Mouse (Mus musculus) hematopoietic stem cell, adult 5-6 weeks (primary cell): Measurements from ENCODE around the gene Ccdc50. TPM values are rescaled to one million over a fixed set of nuclear protein-coding genes. Genes with fewer than 3 reads are reported as not detected.

Experiments used
- ATAC-seq, 2 experiments: fragments of 125-278 bp in 1 of 2; replicated peaks in 1 of 2; 2 replicates each; pipeline ENCODE4 v1.8.0; 2016 to 2017; ENCODE audit warnings: inconsistent platforms in 2 of 2, mild to moderate bottlenecking in 2 of 2, moderate number of reproducible peaks in 2 of 2, low read depth in 1 of 2, moderate TSS enrichment in 1 of 2; ENCODE audit not compliant: low FRiP score in 2 of 2, poor library complexity in 2 of 2, severe bottlenecking in 2 of 2, insufficient read depth in 1 of 2, low TSS enrichment in 1 of 2
- total RNA-seq: library from RNA; stranded (forward); fragments of 172-1452, 232-1000 nt; gene quantifications from 2 replicates; pipeline ENCODE4 v1.2.3, GENCODE M21; 2017

Gene Ccdc50
- total RNA-seq, 1 experiment from 2014 or later, result 87.2 TPM

GRCm38 (mm10) chr16:27389534-27390282 lies 1.0 kb downstream of the Ccdc50 start:
- no peak for ATAC-seq

GRCm38 (mm10) chr16:27390306-27390705 lies 1.6 kb downstream of the Ccdc50 start:
- ATAC-seq, result no peak

- ATAC-seq, result no peak
These were observed 3.2 kb downstream of the Ccdc50 start for GRCm38 (mm10) chr16:27391845-27392244.

- no peak for ATAC-seq
These were observed 6.8 kb downstream of the Ccdc50 start for GRCm38 (mm10) chr16:27395251-27396037.

GRCm38 (mm10) chr16:27396951-27397350 lies 8.3 kb downstream of the Ccdc50 start:
- ATAC-seq, result no peak

GRCm38 (mm10) chr16:27399026-27399718 lies 10.5 kb downstream of the Ccdc50 start:
- ATAC-seq, result no peak

- ATAC-seq, result no peak
These were observed 11.1 kb downstream of the Ccdc50 start for GRCm38 (mm10) chr16:27399719-27400253.

GRCm38 (mm10) chr16:27401579-27401978 lies 12.9 kb downstream of the Ccdc50 start:
- no peak for ATAC-seq

- no peak for ATAC-seq
These were observed 15.4 kb downstream of the Ccdc50 start for GRCm38 (mm10) chr16:27404107-27404506.

- no peak for ATAC-seq
These were observed 28.4 kb downstream of the Ccdc50 start for GRCm38 (mm10) chr16:27416937-27417584.

GRCm38 (mm10) chr16:27417632-27418031 lies 29.0 kb downstream of the Ccdc50 start:
- peak; percentile 49 to 53; a peak in 2 of 4 replicates for ATAC-seq

GRCm38 (mm10) chr16:27420982-27421381 lies 32.3 kb downstream of the Ccdc50 start:
- ATAC-seq, result no peak

GRCm38 (mm10) chr16:27435034-27435433 lies 46.4 kb downstream of the Ccdc50 start:
- ATAC-seq, result no peak

GRCm38 (mm10) chr16:27443941-27444340 lies 55.3 kb downstream of the Ccdc50 start:
- ATAC-seq, result peak; percentile 42 to 59; a peak in 2 of 4 replicates

- ATAC-seq, result no peak
These were observed 60.7 kb downstream of the Ccdc50 start for GRCm38 (mm10) chr16:27449360-27449759.

GRCm38 (mm10) chr16:27450655-27451054 lies 62.0 kb downstream of the Ccdc50 start:
- ATAC-seq, result no peak

- ATAC-seq, result no peak
These were observed 64.7 kb downstream of the Ccdc50 start for GRCm38 (mm10) chr16:27453396-27453795.
